14 mouse cellular contexts compared by ENCODE assay signal in genomic region chr7:68153269-68153668, GRCm38 (mm10).
DNase-seq lines count a peak whose midpoint lies in the region; ATAC-seq and TF ChIP-seq lines count a peak whose summit lies in the region.
"Had no signal": no experiment of that assay in that cellular context is flagged by ENCODE, and none has a peak within 500 bp of the region (broad histone marks: within the 10 kb centered on the region; RNA-seq: fewer than 3 reads in every experiment).

No protein-coding gene starts in this region.

- no peak for DNase-seq in heart, adult 9 months (ENCODE audit: low spot score in 2 of 2)
- DNase-seq in heart, postnatal 0 days (ENCODE audit: low spot score) = peak; percentile 87
- no peak for DNase-seq in cerebellum, adult 11-12 months
- DNase-seq in layer of hippocampus, postnatal 10 days (ENCODE audit: low spot score in 2 of 2) = no peak
- DNase-seq: cerebellum, adult 18-20 months; forebrain, postnatal 0 days; gastrocnemius, postnatal 36 days had no signal

- no peak overlapping the region for H3ac ChIP-seq in myocyte (ENCODE audit: control insufficient read depth, insufficient read length)

- no peak for TF ChIP-seq POLR2A in myocyte (IDR thresholded peaks at IDR 0.05; ENCODE audit: insufficient read length, low read depth)

- 40% methylated on average over 8 of the region's 8 CpGs for WGBS in heart, embryonic 15.5 days
- 44% methylated on average over 8 of the region's 8 CpGs for WGBS in embryonic facial prominence, embryonic 15.5 days
- 27% methylated on average over 8 of the region's 8 CpGs for WGBS in heart, postnatal 0 days

- peak overlapping the region; percentile 30 for H3K4me2 ChIP-seq in heart, embryonic 15.5 days
- H3K4me2 ChIP-seq in embryonic facial prominence, embryonic 15.5 days (replicated peaks) = no peak overlapping the region
- H3K4me2 ChIP-seq in heart, postnatal 0 days (ENCODE audit: low read depth, low read length) = peak overlapping the region; percentile 31; the same call in 1 of the 2 replicates
- H3K4me2 ChIP-seq in myocyte (ENCODE audit: low read depth) = peak overlapping the region; percentile 57

- H3K36me3 ChIP-seq in heart, embryonic 15.5 days = no peaks in the 10 kb centered on the region
- H3K36me3 ChIP-seq in embryonic facial prominence, embryonic 15.5 days = no peaks in the 10 kb centered on the region
- H3K36me3 ChIP-seq in heart, postnatal 0 days (replicated peaks; ENCODE audit: control insufficient read depth, insufficient read depth, low read length) = no peaks in the 10 kb centered on the region
- H3K36me3 ChIP-seq in myocyte (ENCODE audit: control insufficient read depth, insufficient read depth) = no peaks in the 10 kb centered on the region

- no peak overlapping the region for H3K4me3 ChIP-seq in heart, embryonic 15.5 days
- no peak overlapping the region for H3K4me3 ChIP-seq in embryonic facial prominence, embryonic 15.5 days (replicated peaks)
- H3K4me3 ChIP-seq in heart, postnatal 0 days (ENCODE audit: low read depth, low read length) = no peak overlapping the region
- H3K4me3 ChIP-seq in myocyte = no peak overlapping the region
- H3K4me3 ChIP-seq: erythroblast, embryonic 14.5 days; megakaryocyte, embryonic 14.5 days had no signal

- no peak for TF ChIP-seq CTCF in heart, postnatal 0 days (IDR thresholded peaks at IDR 0.05; ENCODE audit: low read depth)

- H3K9me3 ChIP-seq in heart, embryonic 15.5 days (replicated peaks) = no peaks in the 10 kb centered on the region
- H3K9me3 ChIP-seq in embryonic facial prominence, embryonic 15.5 days (replicated peaks) = no peaks in the 10 kb centered on the region
- H3K9me3 ChIP-seq in heart, postnatal 0 days (replicated peaks; ENCODE audit: control insufficient read depth, low read length) = no peaks in the 10 kb centered on the region
- H3K9me3 ChIP-seq: megakaryocyte, embryonic 14.5 days had no signal

- peaks cover 21% of the 10 kb centered on the region for H3K79me2 ChIP-seq in myocyte (ENCODE audit: control insufficient read depth, insufficient read depth)

- H3K9ac ChIP-seq in heart, embryonic 15.5 days = peak overlapping the region; percentile 50
- no peak overlapping the region for H3K9ac ChIP-seq in embryonic facial prominence, embryonic 15.5 days
- H3K9ac ChIP-seq in heart, postnatal 0 days (replicated peaks; ENCODE audit: low read depth, low read length) = peak overlapping the region; percentile 40; the same call in 1 of the 2 replicates
- H3K9ac ChIP-seq: forebrain, postnatal 0 days; liver, embryonic 14.5 days had no signal

- ATAC-seq in heart, embryonic 15.5 days (replicated peaks; ENCODE audit: insufficient number of reproducible peaks, insufficient read depth, low FRiP score, low read depth) = peak; percentile 80
- ATAC-seq in embryonic facial prominence, embryonic 15.5 days (ENCODE audit: insufficient number of reproducible peaks, low FRiP score, low TSS enrichment, low read depth) = no peak
- peak; percentile 87 for ATAC-seq in heart, postnatal 0 days (ENCODE audit: insufficient read depth, low read depth)
- ATAC-seq: forebrain, postnatal 0 days; hindbrain, embryonic 16.5 days had no signal

- peak overlapping the region; percentile 91 for H3K27ac ChIP-seq in heart, embryonic 15.5 days
- peak overlapping the region; percentile 68 for H3K27ac ChIP-seq in embryonic facial prominence, embryonic 15.5 days (replicated peaks)
- H3K27ac ChIP-seq in heart, postnatal 0 days (ENCODE audit: low read depth) = peak overlapping the region; percentile 88
- H3K27ac ChIP-seq: liver, embryonic 14.5 days had no signal

- no peaks in the 10 kb centered on the region for H3K27me3 ChIP-seq in heart, embryonic 15.5 days
- no peaks in the 10 kb centered on the region for H3K27me3 ChIP-seq in embryonic facial prominence, embryonic 15.5 days
- H3K27me3 ChIP-seq in heart, postnatal 0 days (ENCODE audit: control insufficient read depth, insufficient read depth, low read length) = no peaks in the 10 kb centered on the region
- no peaks in the 10 kb centered on the region for H3K27me3 ChIP-seq in myocyte (ENCODE audit: control insufficient read depth, insufficient read depth, insufficient read length)
- H3K27me3 ChIP-seq: megakaryocyte, embryonic 14.5 days had no signal

- H3K4me1 ChIP-seq in heart, embryonic 15.5 days (replicated peaks) = peaks cover 79% of the 10 kb centered on the region
- H3K4me1 ChIP-seq in embryonic facial prominence, embryonic 15.5 days = peaks cover 60% of the 10 kb centered on the region
- peaks cover 69% of the 10 kb centered on the region for H3K4me1 ChIP-seq in heart, postnatal 0 days (ENCODE audit: control insufficient read depth, insufficient read depth)

- 0 out of 2 replicates have a peak, but pooled peaks have one; percentile 16 for TF ChIP-seq EP300 in heart, postnatal 0 days (IDR thresholded peaks at IDR 0.05; ENCODE audit: low read depth)

TF ChIP-seq in myocyte, 11 proteins besides CTCF, POLR2A, EP300 and RAD21:
- TF ChIP-seq POLR2AphosphoS2 (IDR thresholded peaks at IDR 0.05; ENCODE audit: insufficient read length, low read depth) = no peak
- TF ChIP-seq USF1 (IDR thresholded peaks at IDR 0.05; ENCODE audit: low read depth) = no peak
- no peak for TF ChIP-seq MAX (IDR thresholded peaks at IDR 0.05; ENCODE audit: low read depth)
- no peak for TF ChIP-seq TCF3 (IDR thresholded peaks at IDR 0.05; ENCODE audit: insufficient read length, low read depth)
- no peak for TF ChIP-seq TCF12 (IDR thresholded peaks at IDR 0.05; ENCODE audit: insufficient read depth, poor library complexity, severe bottlenecking)
- no peak for TF ChIP-seq E2F4 (IDR thresholded peaks at IDR 0.05; ENCODE audit: insufficient read depth)
- TF ChIP-seq MYOD1 (IDR thresholded peaks at IDR 0.05; ENCODE audit: control insufficient read depth in 1 of 3, insufficient read length in 2 of 3, low read depth in 2 of 3) = no peak
- TF ChIP-seq MYOG (IDR thresholded peaks at IDR 0.05; ENCODE audit: control insufficient read depth in 1 of 3, insufficient read depth in 1 of 3, insufficient read length in 2 of 3, low read depth in 2 of 3) = no peak
- no peak for TF ChIP-seq REST (IDR thresholded peaks at IDR 0.05; ENCODE audit: insufficient read depth, insufficient read length)
- TF ChIP-seq CEBPB (IDR thresholded peaks at IDR 0.05; ENCODE audit: insufficient read depth, poor library complexity, severe bottlenecking) = no peak
- no peak for TF ChIP-seq SRF (IDR thresholded peaks at IDR 0.05; ENCODE audit: control insufficient read depth, insufficient read length, low read depth)
